Mouse (Mus musculus): ENCODE data around the gene Zglp1.

- no peak for TF ChIP-seq CTCF (IDR thresholded peaks at IDR 0.05; ENCODE audit: low read depth)
- TF ChIP-seq EP300 (IDR thresholded peaks at IDR 0.05; ENCODE audit: low read depth), result no peak
These were observed 52.0 kb downstream of the Zglp1 start for GRCm38 (mm10) chr9:21014691-21015570.

Data from liver, postnatal 0 days (tissue).